Mouse (Mus musculus) kidney, adult 11 months (tissue): ENCODE results near the gene Irf1.

Experiments used
- DNase-seq: peaks from one replicate; pipeline ENCODE4 v3.0.0; 2022

Irf1 gene

DNA sequence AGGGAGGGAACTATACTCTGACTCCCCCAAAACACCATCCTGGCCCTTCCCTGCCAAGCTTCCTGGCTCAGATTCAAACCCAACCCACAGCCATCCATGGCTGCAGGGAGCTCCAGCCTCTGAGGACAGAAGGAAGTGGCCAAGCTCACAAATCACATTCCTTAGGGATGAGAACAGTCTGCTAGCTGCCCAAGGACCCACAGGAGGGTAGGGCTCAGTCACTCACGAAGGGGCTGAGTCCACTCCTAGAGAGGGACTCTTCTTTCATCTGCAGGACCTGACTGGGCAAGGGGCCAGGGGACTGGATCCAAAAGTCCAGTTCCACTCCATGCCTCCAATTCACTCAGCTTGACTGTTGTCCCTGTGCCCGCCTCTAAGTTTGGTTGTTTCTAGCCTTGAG lies 8.0 kb upstream of the Irf1 start:
- peak; percentile 95 for DNase-seq

- no peak for DNase-seq
Measured at GRCm38 (mm10) chr11:53762426-53762825, 7.4 kb upstream of the Irf1 start.

DNA sequence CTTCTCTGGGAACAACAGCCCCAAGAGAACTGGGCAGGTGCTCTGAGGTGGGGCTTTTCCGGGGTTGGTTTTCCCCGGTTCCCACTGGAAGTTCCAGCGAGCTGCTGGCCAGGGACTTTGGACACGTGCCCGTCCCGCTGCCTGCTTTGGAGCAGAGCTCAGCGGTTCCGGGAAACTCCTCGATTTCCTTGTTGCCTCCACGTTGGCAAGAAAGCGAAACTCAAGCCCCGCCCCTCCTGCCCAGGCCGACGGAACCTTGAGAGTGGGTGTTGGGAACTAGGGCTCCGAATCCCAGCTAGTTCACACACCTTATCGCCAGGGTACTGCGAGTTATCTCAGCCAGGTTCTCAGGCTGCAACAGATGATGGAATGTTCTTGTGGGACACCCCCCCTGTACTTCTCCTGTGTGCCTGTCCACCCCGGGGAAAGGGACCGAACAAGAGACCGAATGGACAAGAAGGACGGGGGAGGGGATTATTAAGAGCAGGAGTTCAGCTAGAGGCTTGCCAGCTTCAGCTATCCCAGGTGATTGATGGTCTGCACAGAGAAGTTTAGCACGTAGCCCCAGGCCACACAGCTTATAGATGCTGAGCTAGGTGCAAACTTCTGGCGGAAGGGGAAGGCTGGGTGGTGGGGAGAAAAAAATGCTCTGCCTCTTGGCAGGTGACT lies 6.9 kb upstream of the Irf1 start:
- peak; percentile 94 for DNase-seq

- DNase-seq: peak; percentile 92
Measured at GRCm38 (mm10) chr11:53763496-53764140, 6.2 kb upstream of the Irf1 start.

GRCm38 (mm10) chr11:53764581-53764980 lies 5.2 kb upstream of the Irf1 start:
- DNase-seq: no peak

GRCm38 (mm10) chr11:53768422-53769184 lies 1.2 kb upstream of the Irf1 start:
- no peak for DNase-seq

DNA sequence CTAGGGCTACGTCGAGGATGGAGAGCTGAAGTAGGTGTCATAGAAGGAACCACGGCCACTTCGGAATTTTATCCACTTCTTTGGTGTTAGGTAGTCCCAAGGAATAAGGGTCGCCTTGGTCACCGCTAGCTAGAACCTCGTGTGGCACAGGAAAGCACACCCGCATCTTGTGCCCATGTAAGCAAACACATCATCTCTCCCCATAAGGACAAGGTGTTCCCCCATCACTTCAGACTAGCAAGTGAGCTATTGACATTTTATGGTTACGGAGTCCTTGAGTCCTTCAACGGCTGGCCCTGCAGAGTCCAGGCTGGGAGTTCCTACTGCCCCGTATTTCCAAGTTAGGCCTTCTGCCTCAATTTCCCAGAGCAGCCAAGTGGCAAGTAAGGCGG lies 633 bp upstream of the Irf1 start:
- DNase-seq: no peak

DNA sequence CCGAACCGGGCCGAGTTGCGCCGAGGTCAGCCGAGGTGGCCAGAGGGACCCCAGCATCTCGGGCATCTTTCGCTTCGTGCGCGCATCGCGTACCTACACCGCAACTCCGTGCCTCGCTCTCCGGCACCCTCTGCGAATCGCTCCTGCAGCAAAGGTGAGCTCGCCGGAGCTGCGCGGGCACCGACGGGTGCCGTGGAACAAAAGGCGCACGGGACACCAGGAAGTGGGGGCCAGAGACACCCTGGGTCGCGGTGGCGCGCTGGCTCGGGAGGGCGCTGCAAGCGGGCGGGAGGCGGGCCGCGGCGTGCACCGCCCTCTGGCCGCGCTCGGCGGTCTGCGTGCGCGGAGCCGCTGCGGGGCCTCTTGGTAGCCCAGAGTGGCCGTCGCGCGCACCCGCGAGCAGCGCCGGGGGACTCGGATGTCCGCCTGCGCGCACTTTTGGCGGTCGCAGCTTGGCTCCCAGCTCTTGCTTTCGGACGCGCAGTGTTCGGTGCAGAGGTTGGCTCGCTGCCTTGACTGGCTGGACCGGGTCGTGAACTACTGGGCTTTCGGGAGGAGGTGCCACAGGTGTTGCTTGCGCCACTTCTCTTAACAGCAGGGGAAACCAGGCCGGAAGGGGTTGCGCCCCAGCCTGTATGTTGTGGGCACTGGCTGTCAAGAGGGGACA lies 444 bp downstream of the Irf1 start:
- peak; percentile 70 for DNase-seq

DNA sequence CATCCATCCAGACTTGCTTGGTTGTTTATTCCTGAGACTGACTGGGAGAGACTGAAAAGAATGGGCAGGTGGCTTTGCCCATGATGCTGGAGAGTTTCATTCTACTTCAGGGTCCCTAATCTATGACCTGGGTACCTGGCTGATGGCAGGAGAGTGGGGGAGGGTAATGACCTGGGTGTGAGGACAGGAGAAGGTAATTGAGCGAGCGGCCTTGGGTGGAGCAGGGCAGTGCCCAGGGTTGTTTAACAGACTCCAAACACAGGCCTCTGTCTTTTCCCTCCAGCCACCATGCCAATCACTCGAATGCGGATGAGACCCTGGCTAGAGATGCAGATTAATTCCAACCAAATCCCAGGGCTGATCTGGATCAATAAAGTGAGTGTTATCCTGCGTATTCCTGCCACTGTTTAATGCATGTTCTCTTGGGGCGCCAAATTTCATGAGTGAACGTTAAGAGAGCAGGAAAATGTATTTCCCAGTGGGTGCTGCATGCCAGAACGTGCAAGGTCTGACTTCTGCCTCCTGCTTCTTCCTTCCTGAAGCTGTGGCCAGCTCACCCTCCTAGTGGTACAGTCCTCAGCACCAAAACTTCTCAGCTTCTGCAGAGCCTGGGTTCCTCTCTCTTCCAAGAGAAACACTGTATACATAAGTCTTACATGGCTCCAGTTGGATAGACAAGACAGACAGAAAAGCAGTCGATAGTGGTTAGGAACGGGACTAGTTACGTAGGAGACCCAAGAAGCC lies 1.4 kb downstream of the Irf1 start:
- no peak for DNase-seq

- DNase-seq: no peak
Measured at GRCm38 (mm10) chr11:53772536-53772935, 2.7 kb downstream of the Irf1 start.

DNA sequence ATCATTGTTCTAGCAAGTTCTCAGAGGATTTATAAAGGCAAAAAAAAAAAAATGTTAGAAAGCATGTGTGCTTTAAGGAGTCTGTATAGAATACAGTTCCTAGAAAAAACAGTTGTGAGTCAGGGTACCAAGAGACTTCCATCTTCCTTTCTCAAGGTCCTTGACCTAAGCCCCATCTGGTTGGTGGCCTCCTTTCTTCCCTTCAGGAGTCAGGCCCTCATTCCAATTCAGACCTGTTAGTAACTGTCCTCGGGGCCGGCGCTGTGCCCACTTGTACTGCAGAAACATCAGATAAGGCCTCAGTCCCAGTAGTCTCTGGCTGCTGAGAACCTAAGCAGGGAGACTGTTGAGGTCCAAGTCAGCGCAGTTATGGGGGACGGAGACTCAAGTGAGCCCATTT lies 3.3 kb downstream of the Irf1 start, which contains the start of gene Gm17334:
Gene Gm17334 (minus strand): TSS at position 101 of the 400 bp plus-strand sequence.
- no peak for DNase-seq

GRCm38 (mm10) chr11:53773641-53774360 lies 4.0 kb downstream of the Irf1 start:
- no peak for DNase-seq

DNA sequence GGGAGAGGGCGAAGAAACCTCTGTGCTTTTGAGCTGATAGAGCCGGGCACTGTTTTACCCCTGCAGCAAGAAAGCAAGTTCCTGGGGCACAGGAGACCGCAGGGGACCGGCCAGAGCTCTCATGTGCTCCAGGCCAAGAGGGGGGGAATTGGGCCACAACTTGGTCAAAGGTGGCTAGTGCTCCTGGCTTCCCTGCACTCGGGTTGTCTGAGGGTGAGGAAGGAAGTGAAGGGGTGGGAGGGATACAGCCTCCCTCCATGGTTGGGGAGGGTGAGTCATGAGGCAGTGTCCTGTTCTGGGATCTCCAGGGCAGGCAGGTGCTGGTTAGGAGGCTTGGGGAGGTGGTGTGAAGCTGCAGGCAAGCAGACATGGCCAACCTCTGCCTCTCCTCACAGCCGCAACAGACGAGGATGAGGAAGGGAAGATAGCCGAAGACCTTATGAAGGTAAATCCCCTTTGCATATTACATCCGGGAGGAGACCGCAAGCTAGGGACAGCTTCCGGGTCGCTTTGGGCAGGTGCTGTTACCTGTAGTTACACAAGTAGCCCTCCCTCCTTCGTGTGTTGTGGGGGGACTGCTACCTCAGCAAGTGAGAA lies 4.9 kb downstream of the Irf1 start:
- DNase-seq: no peak

DNA sequence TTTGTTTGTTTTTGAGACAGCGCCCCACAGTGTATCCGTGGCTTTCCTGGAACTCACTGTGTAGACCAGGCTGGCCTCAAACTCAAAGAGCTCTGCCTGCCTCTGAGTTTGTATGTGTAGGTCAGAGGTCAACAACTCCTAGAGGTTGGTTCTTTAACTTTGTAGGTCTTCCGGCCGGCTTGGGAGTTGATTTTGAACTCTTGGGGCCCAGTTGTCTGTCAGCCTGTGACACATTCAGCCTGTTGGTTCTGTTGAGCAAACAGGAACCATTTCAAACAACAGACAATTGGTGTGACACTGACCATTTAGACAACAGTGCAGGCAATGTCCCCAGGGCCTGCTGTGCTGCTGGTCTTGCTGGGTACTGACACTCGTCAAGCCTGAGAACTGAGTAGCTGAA lies 7.9 kb downstream of the Irf1 start:
- no peak for DNase-seq

GRCm38 (mm10) chr11:53778455-53778854 lies 8.6 kb downstream of the Irf1 start:
- no peak for DNase-seq

DNA sequence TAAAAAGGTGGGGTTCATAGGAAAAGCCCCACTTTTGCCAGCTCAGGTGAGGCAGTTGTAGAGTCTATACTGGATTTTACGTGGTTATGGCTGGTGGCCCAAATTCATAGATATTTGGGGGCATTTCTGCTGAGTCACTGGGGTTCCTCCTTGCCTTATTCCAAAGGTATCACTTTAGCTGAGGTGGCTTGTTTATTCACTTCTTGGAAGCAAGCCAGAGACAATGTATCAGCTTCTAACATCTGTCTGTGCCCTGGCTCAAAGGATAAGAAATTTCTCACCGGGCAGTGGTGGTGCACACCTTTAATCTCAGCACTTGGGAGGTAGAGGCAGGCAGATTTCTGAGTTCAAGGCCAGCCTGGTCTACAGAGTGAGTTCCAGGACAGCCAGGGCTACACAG lies 10.0 kb downstream of the Irf1 start:
- no peak for DNase-seq

DNA sequence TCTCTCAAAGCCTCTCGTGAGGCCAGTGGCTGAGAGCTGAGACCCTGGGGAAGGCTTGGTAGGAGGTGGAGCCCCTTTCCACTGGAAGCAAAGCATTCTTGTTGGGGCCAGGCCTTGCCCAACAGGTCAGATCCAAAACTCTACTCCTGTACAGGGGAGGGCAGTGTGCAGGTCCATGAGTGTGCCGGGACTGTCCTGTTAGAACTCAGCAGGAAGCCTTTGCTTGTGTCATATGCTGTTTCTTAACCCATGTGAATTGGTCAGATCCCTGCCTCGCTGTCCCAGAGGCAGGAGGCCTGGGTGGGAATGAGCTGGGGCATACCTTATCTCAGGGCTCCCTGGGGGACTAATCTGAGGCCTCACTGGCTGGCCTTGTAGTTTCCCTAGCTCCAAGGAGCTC lies 10.4 kb downstream of the Irf1 start:
- no peak for DNase-seq

DNA sequence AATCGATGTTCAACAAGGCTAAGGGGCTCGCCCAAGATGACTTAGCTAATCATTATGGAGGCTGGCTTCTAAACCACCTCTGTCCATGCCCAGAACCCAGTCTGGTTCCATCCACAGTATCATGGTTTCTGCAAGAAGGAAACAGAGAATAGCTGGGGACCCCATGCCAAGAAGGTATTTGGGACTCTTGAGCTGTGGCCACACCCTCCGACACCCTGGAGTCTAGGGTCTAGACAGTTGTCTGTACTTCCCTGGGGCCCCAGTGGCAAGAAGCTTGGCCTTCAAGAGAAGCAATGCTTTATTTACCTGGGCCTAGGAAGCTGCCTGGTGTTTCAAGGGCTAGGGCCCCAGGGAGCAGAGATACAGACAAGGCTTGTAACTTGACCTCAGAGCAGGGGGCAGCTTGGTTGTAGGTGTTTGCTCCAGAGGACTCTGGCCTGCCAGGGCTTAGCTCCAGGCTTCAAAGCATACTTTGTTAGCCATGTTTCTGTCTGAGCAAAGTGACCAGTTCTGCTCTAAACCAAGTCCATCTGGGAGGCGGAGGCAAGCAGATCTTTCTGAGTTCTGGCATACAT lies 11.5 kb downstream of the Irf1 start:
- no peak for DNase-seq

- no peak for DNase-seq
Measured at GRCm38 (mm10) chr11:53781964-53782363, 12.2 kb downstream of the Irf1 start.

DNA sequence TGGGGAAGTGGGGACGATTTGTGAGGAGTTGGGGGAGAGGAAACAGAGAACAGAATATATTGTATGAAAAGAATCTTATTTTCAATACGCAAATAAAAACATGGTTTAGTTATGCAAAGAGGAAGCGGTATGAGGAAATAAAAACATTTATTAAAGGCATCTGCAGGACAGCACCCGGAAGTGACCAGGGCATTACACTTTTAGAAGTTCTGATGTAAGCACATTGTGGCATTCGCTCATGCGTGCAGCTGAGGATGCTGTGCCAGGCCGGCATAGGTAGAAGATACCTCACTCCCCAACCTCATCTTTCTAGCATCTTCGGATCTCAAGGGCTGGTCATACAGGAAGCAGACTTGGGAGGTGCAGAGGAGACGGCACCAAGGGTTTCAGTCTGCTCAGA lies 13.5 kb downstream of the Irf1 start:
- no peak for DNase-seq

DNA sequence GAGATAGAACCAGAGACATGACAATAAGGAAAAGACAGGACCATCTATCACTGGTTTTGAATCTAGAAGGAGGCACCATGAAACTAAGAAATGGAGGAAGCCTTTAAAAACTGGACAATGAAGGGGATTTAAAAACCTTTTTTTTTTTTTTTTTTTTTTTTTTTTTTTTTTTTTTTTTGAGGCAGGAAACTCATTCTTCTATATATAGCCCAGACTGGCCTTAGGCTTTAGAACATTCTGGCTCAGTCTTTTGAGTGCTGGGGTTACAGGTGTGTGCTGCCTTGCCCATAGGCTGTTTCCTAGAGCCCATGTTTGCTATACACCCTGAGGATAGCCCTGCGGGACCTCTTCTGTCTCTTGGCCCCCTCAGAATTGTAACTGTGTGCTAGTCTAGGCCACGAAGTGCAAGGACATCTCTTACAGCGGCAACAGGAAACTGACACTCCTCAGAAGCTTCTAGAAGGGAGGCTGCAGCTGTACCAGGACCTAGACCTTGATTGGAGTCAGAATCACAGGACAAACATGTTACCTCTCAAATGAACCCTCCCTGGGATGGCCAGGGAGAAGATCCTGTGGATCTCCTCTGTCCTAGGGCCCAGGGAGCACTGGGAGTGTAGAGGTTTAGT lies 15.6 kb downstream of the Irf1 start:
- DNase-seq: no peak
